Mouse (Mus musculus) heart, postnatal 0 days (tissue): ENCODE measurements around the gene Ints5.

Experiments
- CTCF ChIP-seq: IDR thresholded peaks from 2 replicates; pipeline ENCODE4 v1.5.1; 2016; ENCODE audit warnings: antibody characterized with exemption, control low read depth, low read depth
- EP300 ChIP-seq: IDR thresholded peaks from 2 replicates; pipeline ENCODE4 v1.6.1; 2016; ENCODE audit warnings: antibody characterized with exemption, low read depth

- no peak for TF ChIP-seq CTCF
- no peak for TF ChIP-seq EP300
These were observed 17.8 kb upstream of the Ints5 start for GRCm38 (mm10) chr19:8875031-8875430.
